Comparison of ENCODE assay signal across 26 mouse cellular contexts in the genomic region with DNA sequence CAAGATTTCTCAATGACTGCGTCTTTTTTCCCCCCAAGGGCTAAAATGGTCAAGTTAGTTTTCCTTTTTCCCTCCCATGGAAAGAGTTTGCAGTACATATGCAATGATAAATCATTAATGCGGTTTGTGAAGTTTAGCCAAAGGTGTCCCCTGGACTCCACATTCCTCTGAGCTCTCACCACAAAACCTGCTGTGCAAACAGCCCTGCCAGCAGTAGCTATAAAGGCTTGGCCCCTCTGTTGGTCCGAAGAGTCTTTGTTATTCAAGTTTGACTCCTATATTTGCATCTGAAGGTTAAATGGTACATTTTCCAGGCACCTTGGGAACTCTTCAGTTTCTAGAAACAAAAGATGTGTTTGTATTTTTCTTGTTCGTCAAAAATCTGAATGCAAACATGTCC. TPM values are rescaled to one million over a fixed set of nuclear protein-coding genes. Genes with fewer than 3 reads are reported as not detected.
A peak's percentile ranks its signal among the peaks of the same experiment; 100 is the strongest.
DNase-seq lines count a peak whose midpoint lies in the region; ATAC-seq lines count a peak whose summit lies in the region.
"Had no signal": no experiment of that assay in that cellular context is flagged by ENCODE, and none has a peak within 500 bp of the region (broad histone marks: within the 10 kb centered on the region; RNA-seq: fewer than 3 reads in every experiment).

No protein-coding gene starts in this region.

- no peak overlapping the region for H3K9ac ChIP-seq in lung, embryonic 15.5 days
- no peak overlapping the region for H3K9ac ChIP-seq in forebrain, embryonic 15.5 days (replicated peaks)
- H3K9ac ChIP-seq: embryonic facial prominence, embryonic 12.5 days; heart, embryonic 13.5 days; limb, embryonic 13.5 days; liver, embryonic 12.5 days; midbrain, embryonic 15.5 days; neural tube, embryonic 12.5 days had no signal

- 33% methylated on average over 4 of the region's 4 CpGs for WGBS in lung, embryonic 15.5 days
- WGBS in forebrain, embryonic 15.5 days, result 51% methylated on average over 4 of the region's 4 CpGs

- no peaks in the 10 kb centered on the region for H3K9me3 ChIP-seq in lung, embryonic 15.5 days
- no peaks in the 10 kb centered on the region for H3K9me3 ChIP-seq in forebrain, embryonic 15.5 days
- H3K9me3 ChIP-seq: embryonic facial prominence, embryonic 12.5 days; heart, embryonic 13.5 days; limb, embryonic 13.5 days; liver, embryonic 12.5 days; midbrain, embryonic 15.5 days; neural tube, embryonic 12.5 days had no signal

- no peak for ATAC-seq in lung, embryonic 15.5 days (ENCODE audit: borderline replicate concordance, extremely low read depth, low FRiP score, low TSS enrichment)
- no peak for ATAC-seq in forebrain, embryonic 15.5 days (replicated peaks)
- ATAC-seq: activated CD4-positive, CD25-positive, alpha-beta regulatory T cell, adult 4 months; hindbrain, postnatal 0 days; intestine, postnatal 0 days; liver, embryonic 12.5 days; midbrain, embryonic 15.5 days; Patski had no signal

- H3K27ac ChIP-seq in lung, embryonic 15.5 days, result peak overlapping the region; percentile 3; the same call in 1 of the 2 replicates
- H3K27ac ChIP-seq in forebrain, embryonic 15.5 days (replicated peaks), result no peak overlapping the region
- H3K27ac ChIP-seq: embryonic facial prominence, embryonic 12.5 days; heart, adult 2 months; heart, embryonic 13.5 days; hindbrain, postnatal 0 days; limb, embryonic 13.5 days; liver, embryonic 12.5 days; midbrain, embryonic 15.5 days; neural tube, embryonic 12.5 days had no signal

- no peak overlapping the region for H3K4me2 ChIP-seq in lung, embryonic 15.5 days
- no peak overlapping the region for H3K4me2 ChIP-seq in forebrain, embryonic 15.5 days (replicated peaks)
- H3K4me2 ChIP-seq: embryonic facial prominence, embryonic 12.5 days; heart, embryonic 13.5 days; limb, embryonic 13.5 days; liver, embryonic 12.5 days; midbrain, embryonic 15.5 days had no signal

- no peaks in the 10 kb centered on the region for H3K36me3 ChIP-seq in lung, embryonic 15.5 days
- H3K36me3 ChIP-seq in forebrain, embryonic 15.5 days, result no peaks in the 10 kb centered on the region
- H3K36me3 ChIP-seq: embryonic facial prominence, embryonic 12.5 days; heart, embryonic 13.5 days; limb, embryonic 13.5 days; liver, embryonic 12.5 days; midbrain, embryonic 15.5 days; neural tube, embryonic 12.5 days had no signal

- DNase-seq in lung, postnatal 14 days, result no peak
- peak; percentile 76 for DNase-seq in ZHBTc4 (ENCODE audit: low read depth, low spot score)
- DNase-seq in kidney, postnatal 10 days, result peak; percentile 46
- no peak for DNase-seq in urinary bladder, postnatal 36 days (ENCODE audit: low spot score in 2 of 2)
- no peak for DNase-seq in urinary bladder, postnatal 10 days (ENCODE audit: low spot score)
- DNase-seq: adrenal gland, adult 8-10 months; cerebellum, adult 9-10 months; gastrocnemius, postnatal 36 days; heart, adult 2 months; heart, postnatal 14 days; lung, adult 18-20 months; lung, postnatal 4 days; right cerebral cortex, postnatal 25 days; spleen, adult 18-20 months had no signal

- no peak overlapping the region for H3K4me3 ChIP-seq in lung, embryonic 15.5 days
- H3K4me3 ChIP-seq in forebrain, embryonic 15.5 days, result no peak overlapping the region
- H3K4me3 ChIP-seq: embryonic facial prominence, embryonic 12.5 days; heart, adult 2 months; heart, embryonic 13.5 days; limb, embryonic 13.5 days; liver, embryonic 12.5 days; midbrain, embryonic 15.5 days; neural tube, embryonic 12.5 days had no signal

- peaks cover 3% of the 10 kb centered on the region; the same call in 1 of the 2 replicates for H3K4me1 ChIP-seq in lung, embryonic 15.5 days
- H3K4me1 ChIP-seq in forebrain, embryonic 15.5 days, result peaks cover 10% of the 10 kb centered on the region; the same call in 1 of the 2 replicates
- H3K4me1 ChIP-seq: heart, embryonic 13.5 days; liver, embryonic 12.5 days had no signal

- H3K27me3 ChIP-seq in lung, embryonic 15.5 days, result no peaks in the 10 kb centered on the region
- H3K27me3 ChIP-seq in forebrain, embryonic 15.5 days, result no peaks in the 10 kb centered on the region
- H3K27me3 ChIP-seq: liver, embryonic 12.5 days; midbrain, embryonic 15.5 days; neural tube, embryonic 12.5 days; Patski had no signal

RNA-seq across cellular contexts. Expression of a gene that starts 39.7 kb away (rescaled TPM):
- 6.1 and 6.4 TPM in 2 replicates for polyA plus RNA-seq in lung, embryonic 15.5 days (2015; fragmentation: Nextera tagmentation; extraction: Ambion mirVana)
- 73.1 and 83.8 TPM in 2 replicates for polyA plus RNA-seq in forebrain, embryonic 15.5 days (2015; fragmentation: Nextera tagmentation; extraction: Ambion mirVana)

Comparison
In these comparisons a context has a peak if more than half of its experiments do, and no peak if none do; other contexts are left out.
1. DNase-seq: peak in ZHBTc4 (single experiment) and kidney, postnatal 10 days (single experiment); none in lung, postnatal 14 days (single experiment), urinary bladder, postnatal 36 days (0 of 2) and urinary bladder, postnatal 10 days (single experiment).